Mouse (Mus musculus): ENCODE measurements around the gene Tmem106b. TPM values are rescaled to one million over a fixed set of nuclear protein-coding genes. Genes with fewer than 3 reads are reported as not detected.

Tmem106b gene
- polyA plus RNA-seq, 1 experiment from 2014 or later: 29.5 TPM

Other genes with a start within 250 kb of the Tmem106b start
- not detected in 2 replicates for gene Vwde, start 155.2 kb downstream of the Tmem106b start, polyA plus RNA-seq (2015; fragmentation: Nextera tagmentation; extraction: Ambion mirVana)